Mouse (Mus musculus) myocyte (in vitro differentiated cells): ENCODE measurements around the gene Sec16b. TPM values are rescaled to one million over a fixed set of nuclear protein-coding genes. Genes with fewer than 3 reads are reported as not detected.

Source experiments
- H3K27me3 ChIP-seq: one replicate; pipeline ENCODE4 v1.6.1; 2011; ENCODE audit not compliant: control insufficient read depth, insufficient read depth, insufficient read length
- H3K36me3 ChIP-seq: one replicate; pipeline ENCODE4 v1.6.1; 2011; ENCODE audit not compliant: control insufficient read depth, insufficient read depth
- H3K4me2 ChIP-seq: one replicate; pipeline ENCODE4 v1.6.1; 2011; ENCODE audit warnings: low read depth, control low read depth
- H3K4me3 ChIP-seq: one replicate; pipeline ENCODE4 v1.5.1; 2011; ENCODE audit warnings: mild to moderate bottlenecking, control low read depth, moderate library complexity
- H3K79me2 ChIP-seq: one replicate; pipeline ENCODE4 v1.6.1; 2011; ENCODE audit not compliant: control insufficient read depth, insufficient read depth
- H3ac ChIP-seq: one replicate; pipeline ENCODE4 v1.6.1; 2011; ENCODE audit not compliant: control insufficient read depth, insufficient read length
- CEBPB ChIP-seq: IDR thresholded peaks from 2 replicates; pipeline ENCODE4 v1.6.1; 2011; ENCODE audit warnings: mild to moderate bottlenecking, moderate library complexity; ENCODE audit not compliant: poor library complexity, insufficient read depth, severe bottlenecking
- E2F4 ChIP-seq: IDR thresholded peaks from one replicate; pipeline ENCODE4 v1.6.1; 2011; ENCODE audit warnings: mild to moderate bottlenecking, control low read depth, moderate library complexity; ENCODE audit not compliant: insufficient read depth
- MAX ChIP-seq: IDR thresholded peaks from one replicate; pipeline ENCODE4 v1.6.1; 2011; ENCODE audit warnings: low read depth, mild to moderate bottlenecking, control low read depth
- MYOD1 ChIP-seq, 3 experiments: IDR thresholded peaks; one replicate each; pipeline ENCODE4 v1.6.1; 2011; ENCODE audit warnings: control low read depth in 2 of 3, low read depth in 2 of 3, mild to moderate bottlenecking in 2 of 3, moderate library complexity in 1 of 3; ENCODE audit not compliant: insufficient read length in 2 of 3, control insufficient read depth in 1 of 3
- MYOG ChIP-seq, 3 experiments: IDR thresholded peaks; one replicate each; pipeline ENCODE4 v1.6.1; 2011; ENCODE audit warnings: control low read depth in 2 of 3, low read depth in 2 of 3, mild to moderate bottlenecking in 2 of 3; ENCODE audit not compliant: insufficient read length in 2 of 3, control insufficient read depth in 1 of 3, insufficient read depth in 1 of 3
- POLR2A ChIP-seq: IDR thresholded peaks from one replicate; pipeline ENCODE4 v1.6.1; 2011; ENCODE audit warnings: low read depth, mild to moderate bottlenecking, control low read depth, moderate library complexity; ENCODE audit not compliant: insufficient read length
- POLR2AphosphoS2 ChIP-seq: IDR thresholded peaks from one replicate; pipeline ENCODE4 v1.6.1; 2011; ENCODE audit warnings: low read depth, control low read depth; ENCODE audit not compliant: insufficient read length
- REST ChIP-seq: IDR thresholded peaks from one replicate; pipeline ENCODE4 v1.6.1; 2011; ENCODE audit warnings: mild to moderate bottlenecking, control low read depth, moderate library complexity; ENCODE audit not compliant: insufficient read depth, insufficient read length
- SRF ChIP-seq: IDR thresholded peaks from one replicate; pipeline ENCODE4 v1.6.1; 2011; ENCODE audit warnings: low read depth; ENCODE audit not compliant: control insufficient read depth, insufficient read length
- TCF12 ChIP-seq: IDR thresholded peaks from one replicate; pipeline ENCODE4 v1.6.1; 2011; ENCODE audit warnings: mild to moderate bottlenecking, control low read depth; ENCODE audit not compliant: poor library complexity, insufficient read depth, severe bottlenecking
- TCF3 ChIP-seq: IDR thresholded peaks from one replicate; pipeline ENCODE4 v1.6.1; 2011; ENCODE audit warnings: low read depth, control low read depth; ENCODE audit not compliant: insufficient read length
- USF1 ChIP-seq: IDR thresholded peaks from one replicate; pipeline ENCODE4 v1.6.1; 2011; ENCODE audit warnings: low read depth, mild to moderate bottlenecking, control low read depth, moderate library complexity
- polyA plus RNA-seq: library from polyadenylated mRNA; unstranded; fragments of >200 nt; fragmentation: generic; extraction: Trizol; gene quantifications from one replicate; pipeline ENCODE4 v1.2.1, GENCODE M21; 2012; ENCODE audit warnings: missing spikeins

Gene Sec16b
- 4.3 TPM for polyA plus RNA-seq

DNA sequence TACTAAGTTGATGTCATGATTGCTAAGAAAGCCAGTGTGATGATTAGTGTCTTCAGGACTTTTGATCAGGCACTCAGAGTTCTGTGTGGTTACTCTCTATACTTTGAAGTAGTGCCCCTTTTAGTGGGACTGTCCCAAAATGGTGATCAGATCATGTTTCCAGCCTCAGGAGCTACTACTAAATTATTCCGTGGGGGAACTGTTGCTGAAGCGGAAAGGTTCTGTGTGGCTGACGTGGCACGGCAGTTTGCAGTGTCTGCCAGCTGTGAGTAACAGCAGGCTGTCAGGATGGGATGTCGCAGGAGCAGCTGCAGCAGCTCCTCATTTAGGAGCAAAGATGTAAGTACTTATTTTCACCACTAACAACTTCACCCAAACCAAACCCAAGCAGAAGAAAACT lies at the start of gene Sec16b:
Gene Sec16b (plus strand): TSS at position 207 of the 400 bp plus-strand sequence.
- Histone ChIP-seq H3K79me2 (no peaks in the 10 kb centered on the region), H3K4me2 (peak within 1 kb of the TSS; percentile 88), H3ac (no peak within 1 kb of the TSS), H3K27me3 (no peaks in the 10 kb centered on the region), H3K4me3 (peak within 1 kb of the TSS; percentile 21), H3K36me3 (no peaks in the 10 kb centered on the region)
- TF ChIP-seq TCF3 (peak; percentile 67), USF1 (peak; percentile 18), MYOG (IDR thresholded peaks at IDR 0.05; ENCODE audit: control insufficient read depth in 1 of 3, insufficient read depth in 1 of 3, insufficient read length in 2 of 3, low read depth in 2 of 3) (peak; percentile 48 to 72 (median 51)), POLR2AphosphoS2 (peak; percentile 77), SRF (no peak), CEBPB (no peak), MAX (no peak), POLR2A (peak; percentile 76), MYOD1 (IDR thresholded peaks at IDR 0.05; ENCODE audit: control insufficient read depth in 1 of 3, insufficient read length in 2 of 3, low read depth in 2 of 3) (peak; percentile 80 to 96 (median 94)), REST (no peak)

- Histone ChIP-seq H3ac (no peak overlapping the region), H3K27me3 (no peaks in the 10 kb centered on the region), H3K4me3 (no peak overlapping the region), H3K4me2 (no peak overlapping the region), H3K36me3 (no peaks in the 10 kb centered on the region), H3K79me2 (no peaks in the 10 kb centered on the region)
- TF ChIP-seq TCF12 (no peak), POLR2AphosphoS2 (no peak), TCF3 (no peak), MAX (no peak)
These were observed 48.7 kb upstream of the Sec16b start for GRCm38 (mm10) chr1:157457789-157458188.

GRCm38 (mm10) chr1:157458421-157459208 lies 47.9 kb upstream of the Sec16b start, which contains the start of gene Cryzl2:
TSS of gene Cryzl2 (plus strand) at chr1:157458577.
- Histone ChIP-seq H3K4me2 (no peak within 1 kb of the TSS), H3K4me3 (no peak within 1 kb of the TSS), H3K79me2 (no peaks in the 10 kb centered on the region), H3K36me3 (no peaks in the 10 kb centered on the region), H3ac (no peak within 1 kb of the TSS), H3K27me3 (no peaks in the 10 kb centered on the region)
- TF ChIP-seq TCF3 (no peak), TCF12 (no peak), MYOD1 (IDR thresholded peaks at IDR 0.05; ENCODE audit: control insufficient read depth in 1 of 3, insufficient read length in 2 of 3, low read depth in 2 of 3) (no peak), MAX (no peak), MYOG (IDR thresholded peaks at IDR 0.05; ENCODE audit: control insufficient read depth in 1 of 3, insufficient read depth in 1 of 3, insufficient read length in 2 of 3, low read depth in 2 of 3) (no peak), POLR2AphosphoS2 (no peak), REST (no peak), USF1 (no peak), SRF (no peak)

DNA sequence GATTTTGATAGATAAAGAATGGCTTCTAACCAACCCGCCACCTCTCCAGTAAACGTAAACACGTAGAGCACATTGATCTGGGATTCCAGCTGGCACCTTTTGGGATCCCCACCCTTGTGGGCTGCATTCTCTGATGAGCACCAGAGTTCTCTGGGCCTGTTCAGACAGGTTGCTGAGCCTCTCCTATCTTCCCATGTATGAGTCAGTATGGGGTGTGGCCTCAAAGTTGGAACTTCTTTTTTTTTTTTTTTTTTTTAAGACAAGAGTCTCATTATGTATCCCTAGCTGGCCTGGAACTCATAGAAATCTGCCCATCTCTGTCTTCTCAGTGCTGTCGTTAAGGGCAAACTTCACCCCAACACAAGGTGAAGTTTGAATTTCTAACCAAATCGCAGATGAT lies 46.6 kb upstream of the Sec16b start:
- H3ac ChIP-seq: no peak overlapping the region
- no peak overlapping the region for H3K4me2 ChIP-seq
- H3K27me3 ChIP-seq: no peaks in the 10 kb centered on the region
- H3K4me3 ChIP-seq: no peak overlapping the region
- TF ChIP-seq MYOD1 (IDR thresholded peaks at IDR 0.05; ENCODE audit: control insufficient read depth in 1 of 3, insufficient read length in 2 of 3, low read depth in 2 of 3): no peak
- no peak for TF ChIP-seq USF1
- TF ChIP-seq POLR2A: no peak
- TF ChIP-seq MYOG (IDR thresholded peaks at IDR 0.05; ENCODE audit: control insufficient read depth in 1 of 3, insufficient read depth in 1 of 3, insufficient read length in 2 of 3, low read depth in 2 of 3): no peak
- no peak for TF ChIP-seq TCF12
- TF ChIP-seq E2F4: no peak
- no peaks in the 10 kb centered on the region for H3K79me2 ChIP-seq
- H3K36me3 ChIP-seq: no peaks in the 10 kb centered on the region

DNA sequence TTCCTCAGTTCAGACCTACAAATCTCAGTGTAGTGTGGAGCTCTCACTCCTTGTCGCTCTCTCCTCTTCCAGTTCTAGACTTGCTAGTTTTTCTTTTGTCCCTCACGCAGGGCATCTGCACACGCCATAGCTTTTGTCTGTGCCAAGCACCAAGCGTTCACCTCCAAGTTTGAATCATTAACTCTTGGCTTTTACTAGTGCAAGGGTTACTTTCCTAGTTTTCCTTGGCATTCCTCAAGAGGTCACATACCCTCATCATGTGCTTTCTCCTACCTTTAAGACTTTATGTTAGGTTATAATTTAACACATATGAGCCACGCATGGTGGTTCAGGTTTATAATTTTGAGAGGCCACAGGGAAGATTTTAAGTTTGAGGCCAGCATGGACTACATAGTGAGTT lies 45.3 kb upstream of the Sec16b start:
- Histone ChIP-seq H3K4me3 (no peak overlapping the region), H3ac (no peak overlapping the region), H3K79me2 (no peaks in the 10 kb centered on the region), H3K36me3 (no peaks in the 10 kb centered on the region), H3K4me2 (no peak overlapping the region), H3K27me3 (no peaks in the 10 kb centered on the region)
- TF ChIP-seq USF1 (no peak), MYOG (IDR thresholded peaks at IDR 0.05; ENCODE audit: control insufficient read depth in 1 of 3, insufficient read depth in 1 of 3, insufficient read length in 2 of 3, low read depth in 2 of 3) (no peak), POLR2AphosphoS2 (no peak), TCF3 (no peak), TCF12 (no peak), MYOD1 (IDR thresholded peaks at IDR 0.05; ENCODE audit: control insufficient read depth in 1 of 3, insufficient read length in 2 of 3, low read depth in 2 of 3) (no peak), REST (no peak), CEBPB (no peak), SRF (no peak), POLR2A (no peak), MAX (no peak), E2F4 (no peak)
